Mouse (Mus musculus) urinary bladder, adult 18-20 months (tissue): ENCODE results near the gene Tmem125.
"Not testable (repeated sequence)": the region's sequence is repeated elsewhere in the genome, so short reads cannot be mapped to it uniquely, and the experiment has no call there.

ENCODE experiments used
- DNase-seq, 2 experiments: peaks; one replicate each; pipeline ENCODE4 v3.0.0; 2022; ENCODE audit warnings: low spot score in 2 of 2, mixed read lengths in 2 of 2

Gene Tmem125

DNA sequence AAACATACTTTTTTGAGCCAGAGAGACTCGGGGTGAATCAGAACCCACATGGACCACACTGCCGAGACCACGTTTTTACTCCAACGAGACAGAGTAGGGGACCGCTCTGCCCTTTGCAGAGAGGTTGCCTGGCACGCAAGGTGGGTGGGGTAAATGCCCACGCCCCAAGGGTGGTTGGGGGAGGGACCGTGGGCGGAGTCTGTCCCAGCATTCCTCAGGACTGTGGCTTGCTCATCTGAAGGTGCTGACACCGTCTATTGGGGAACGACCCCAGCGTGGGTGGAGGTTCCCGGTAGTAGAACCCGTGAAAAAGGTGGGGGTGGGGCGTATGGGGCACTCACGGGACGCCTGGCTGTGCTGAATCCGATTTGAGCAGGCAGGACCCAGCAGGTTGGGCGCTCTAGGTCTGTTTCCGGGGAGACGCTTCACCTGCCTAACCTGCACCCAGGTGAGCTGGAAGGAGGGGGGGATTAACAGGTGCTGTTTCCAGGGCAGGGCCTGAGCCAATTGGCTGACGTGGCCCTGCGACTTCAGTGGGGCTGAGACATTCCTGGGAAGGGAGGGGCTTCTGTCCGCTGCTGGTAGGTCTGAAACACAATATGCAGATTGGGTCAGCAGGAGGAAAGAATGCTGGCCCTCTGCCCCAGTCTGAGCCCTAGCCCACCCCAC is at the start of gene Tmem125:
TSS of gene Tmem125 (minus strand) at position 453 of the 669 bp plus-strand sequence.
- peak; percentile 77 to 79 for DNase-seq

DNA sequence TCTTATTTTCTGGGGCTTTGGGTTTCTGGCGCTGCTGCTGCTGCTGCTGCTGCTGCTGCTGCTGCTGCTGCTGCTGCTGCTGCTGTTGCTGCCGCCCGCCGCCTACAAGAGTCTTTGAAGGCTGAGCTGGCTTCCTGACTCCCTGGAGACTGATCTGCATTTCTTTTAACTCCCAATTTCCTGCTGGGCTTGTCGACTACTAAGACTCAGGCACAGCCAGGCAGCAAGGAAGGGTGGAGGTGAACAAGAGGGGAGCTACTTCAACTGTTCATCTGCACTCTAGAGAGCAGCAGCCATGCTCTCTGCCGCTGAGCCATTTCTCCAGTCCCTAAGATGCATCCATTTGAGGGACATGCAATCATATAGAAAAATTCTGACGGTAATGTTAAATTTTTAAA is 45.9 kb upstream of the Tmem125 start:
- DNase-seq = no peak

DNA sequence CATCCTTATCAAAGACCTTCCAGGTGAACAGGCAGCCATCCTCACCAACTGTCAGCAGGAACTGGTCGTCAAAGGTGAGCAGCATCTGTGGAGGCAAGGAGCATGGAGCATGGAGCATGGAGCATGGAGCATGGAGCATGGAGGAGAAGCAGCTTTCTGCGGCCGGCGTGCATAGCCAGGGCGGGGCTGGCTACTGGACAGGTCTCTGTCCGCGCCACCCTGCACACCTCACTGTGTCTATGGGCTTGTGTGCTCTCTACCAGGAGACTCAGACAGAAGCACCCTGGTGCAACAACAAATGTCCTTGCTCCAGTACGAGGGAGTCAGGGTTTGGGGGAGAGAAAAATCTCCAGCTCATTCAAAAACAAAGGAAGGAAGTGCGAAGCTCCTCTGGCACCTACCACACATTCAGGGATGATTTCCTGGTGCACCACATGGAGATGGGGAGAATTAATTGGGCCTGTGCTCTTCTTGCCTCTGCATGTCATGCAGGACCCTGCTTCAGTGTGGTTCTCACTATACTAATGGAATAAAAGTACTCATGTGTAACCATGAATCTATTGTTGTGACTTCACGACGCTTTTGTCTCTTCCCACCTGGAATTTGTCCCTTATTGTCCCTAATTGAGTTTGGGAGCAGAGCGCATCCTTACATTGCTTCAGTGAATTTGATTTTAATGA is 45.3 kb upstream of the Tmem125 start:
- no peak for DNase-seq

DNA sequence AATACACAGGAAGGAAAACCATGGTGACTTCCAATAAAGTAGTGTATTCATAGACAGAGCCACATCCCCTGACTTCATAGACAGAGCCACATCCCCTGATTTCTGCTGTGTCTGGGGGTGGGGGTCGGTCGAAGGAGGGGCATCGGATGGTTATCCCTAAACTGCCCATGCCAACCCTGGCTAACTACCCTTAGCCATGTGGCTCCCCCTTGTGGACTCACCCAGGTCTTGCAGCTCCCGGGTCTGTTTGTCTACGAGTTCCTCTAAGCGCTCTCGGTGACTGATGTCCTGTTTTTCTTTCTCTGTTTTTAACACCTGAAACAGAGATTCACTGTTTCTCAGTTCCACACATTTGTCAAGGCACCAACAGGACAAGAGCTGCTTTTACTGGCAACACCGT is 38.8 kb upstream of the Tmem125 start:
- no peak for DNase-seq

DNA sequence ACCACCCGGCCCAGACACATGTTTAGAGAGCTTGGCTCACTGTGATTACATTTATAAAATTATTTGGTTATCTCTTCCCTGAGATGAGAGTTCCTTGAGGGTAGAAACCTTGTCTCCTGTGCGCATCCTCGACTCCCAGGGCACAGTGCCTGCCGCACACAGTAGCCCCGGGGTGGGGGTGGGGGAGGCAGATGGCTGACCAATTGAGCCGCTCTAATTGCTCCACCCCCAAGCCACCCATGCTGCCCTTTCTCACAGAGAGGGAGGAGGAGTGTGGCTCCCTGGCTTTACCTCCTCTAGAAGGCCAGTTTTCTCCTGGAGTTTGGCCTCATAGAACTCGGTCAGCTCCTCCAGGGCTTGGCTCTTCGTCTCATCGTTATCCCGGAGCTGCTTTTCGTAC is 37.7 kb upstream of the Tmem125 start:
- DNase-seq = no peak

DNA sequence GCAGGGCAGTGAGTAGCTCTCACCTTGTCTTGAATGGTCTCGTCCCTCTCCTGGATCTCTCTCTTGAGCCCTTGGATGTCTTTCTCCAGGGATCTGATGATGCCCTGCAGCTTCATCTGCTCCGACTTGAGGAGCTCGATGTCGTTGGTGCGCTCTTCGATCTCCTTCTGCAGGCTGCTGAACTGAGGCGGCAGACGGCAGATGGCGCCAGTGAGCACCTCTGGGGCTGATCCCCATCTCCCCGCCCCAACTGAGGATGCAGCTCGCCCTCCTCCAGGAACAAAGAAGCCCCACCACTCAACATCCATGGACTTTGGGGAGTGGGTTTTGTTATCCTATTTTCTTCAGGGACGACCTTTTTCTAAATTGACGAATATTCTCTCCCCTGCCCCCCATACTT is 35.5 kb upstream of the Tmem125 start:
- peak in 1 of 2 experiments; percentile 35 for DNase-seq

DNA sequence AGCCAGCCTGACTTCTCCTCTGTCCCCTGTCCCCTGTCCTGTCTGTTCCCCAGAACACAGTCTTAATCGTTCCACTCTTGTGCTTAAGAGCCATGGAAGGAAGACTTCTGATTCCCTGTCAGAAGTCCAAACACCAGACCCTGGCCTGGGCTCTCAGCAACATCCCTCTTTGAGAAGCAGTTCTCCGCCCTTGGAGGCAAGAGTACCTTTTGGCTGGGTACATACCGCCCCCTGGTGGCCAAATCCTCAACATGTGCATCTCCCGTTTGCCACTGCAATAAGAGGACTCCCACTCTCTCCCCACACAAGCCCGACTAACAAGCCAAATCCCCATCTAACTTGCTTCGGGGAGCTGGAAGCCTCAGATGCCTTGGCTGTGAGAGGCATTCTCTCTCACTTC is 32.3 kb upstream of the Tmem125 start:
- DNase-seq = peak; percentile 59 to 78

DNA sequence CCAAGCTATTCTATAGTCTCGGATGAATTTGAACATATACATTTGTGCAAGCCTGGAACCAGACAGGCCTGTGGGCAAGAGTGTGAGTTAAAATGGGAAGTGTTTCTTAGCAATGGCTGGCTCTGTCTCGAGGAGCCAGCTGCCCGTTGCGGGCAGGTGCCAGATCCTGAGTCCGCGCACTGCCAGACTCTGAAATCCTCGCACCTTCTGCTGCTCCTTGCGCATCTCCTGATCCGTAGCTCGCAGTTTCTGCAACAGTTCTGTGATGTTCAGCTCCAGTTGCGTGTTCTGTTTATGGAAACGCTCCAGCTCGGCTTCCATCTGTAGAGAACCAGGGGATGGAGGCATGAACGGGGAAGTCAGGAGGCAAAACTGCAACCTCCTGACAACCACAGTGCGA is 27.6 kb upstream of the Tmem125 start:
- DNase-seq = no peak

DNA sequence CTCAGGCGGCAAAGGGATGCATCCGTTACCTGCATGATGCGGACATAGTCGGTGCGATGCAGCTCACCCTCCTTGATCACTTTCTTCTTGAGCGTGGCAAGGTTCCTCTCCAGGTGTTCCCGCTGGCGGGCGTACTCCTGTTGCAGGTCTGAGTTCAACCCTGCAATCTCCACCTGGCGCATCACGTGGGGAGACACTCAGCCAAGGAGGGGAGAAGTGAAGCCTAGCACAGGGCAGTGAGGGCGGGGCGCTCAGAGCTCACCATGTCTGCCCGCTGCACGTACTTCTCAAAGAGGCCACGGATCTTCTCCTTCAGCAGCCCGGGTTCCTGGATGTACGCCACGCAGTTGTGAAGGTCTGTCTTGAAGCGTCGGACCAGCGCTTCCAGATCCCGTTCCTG is 25.5 kb upstream of the Tmem125 start:
- no peak for DNase-seq

DNA sequence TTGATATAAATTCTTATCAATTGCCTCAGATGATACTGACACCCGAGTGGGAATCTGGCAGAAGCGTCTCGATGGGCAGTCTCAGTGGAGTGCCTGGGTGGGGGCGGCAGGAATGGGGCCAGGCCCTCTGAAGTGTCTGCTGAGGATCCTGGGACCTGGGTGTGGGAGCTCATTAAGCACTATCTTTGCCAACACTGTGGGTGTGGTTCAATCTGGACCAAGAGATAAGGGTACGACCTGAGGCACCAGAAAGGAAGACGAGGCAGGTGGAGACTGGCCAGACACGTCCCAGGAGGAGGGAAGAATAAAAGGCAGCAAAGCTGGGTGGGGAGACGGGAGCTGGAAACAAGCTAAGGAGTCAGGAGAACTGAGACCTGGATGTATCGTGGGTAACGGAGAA is 24.9 kb upstream of the Tmem125 start:
- DNase-seq = no peak

DNA sequence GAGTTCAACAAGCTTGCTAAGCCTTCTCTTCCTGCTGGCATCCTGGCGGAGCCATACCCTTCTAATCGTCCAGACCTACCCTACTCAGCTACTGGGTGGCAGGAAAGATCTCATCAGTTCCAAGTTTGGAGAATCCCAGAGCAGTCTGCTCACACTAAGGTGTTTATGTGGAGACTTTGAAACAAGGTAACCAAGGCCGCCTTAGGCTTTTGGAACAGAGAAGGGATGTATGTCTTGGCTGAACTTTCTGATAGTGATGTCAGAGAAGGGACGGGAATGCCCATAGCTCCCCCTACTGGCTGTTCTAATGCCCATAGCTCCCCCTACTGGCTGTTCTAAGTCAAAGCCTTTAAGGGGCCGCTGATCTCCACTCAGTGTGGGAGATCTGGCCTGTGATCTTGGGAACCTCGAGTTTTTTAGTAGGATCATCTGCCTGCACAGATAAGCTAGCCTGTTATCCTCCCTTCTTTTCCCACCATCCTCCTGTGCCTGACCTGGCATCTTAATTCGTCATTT is 22.4 kb upstream of the Tmem125 start:
- peak in 1 of 2 experiments; percentile 45 for DNase-seq

DNA sequence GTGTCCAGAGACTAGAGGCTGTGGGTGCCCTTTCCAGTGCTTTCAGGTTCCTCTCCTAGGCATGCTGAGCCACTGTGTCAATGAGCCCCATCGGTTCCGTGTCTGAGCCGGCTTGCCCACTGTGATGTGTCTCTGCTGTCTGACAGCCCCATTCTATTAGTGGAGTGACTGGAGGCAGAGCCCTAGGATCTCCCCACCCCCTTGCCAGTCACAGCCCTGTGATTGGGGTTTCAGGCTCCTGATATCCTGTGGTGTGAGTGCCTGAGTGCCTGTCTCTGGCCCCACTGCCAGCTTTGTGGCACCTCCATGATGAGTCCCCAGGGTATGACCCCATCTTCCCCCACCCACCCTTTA is 21.1 kb upstream of the Tmem125 start:
- no peak for DNase-seq

DNA sequence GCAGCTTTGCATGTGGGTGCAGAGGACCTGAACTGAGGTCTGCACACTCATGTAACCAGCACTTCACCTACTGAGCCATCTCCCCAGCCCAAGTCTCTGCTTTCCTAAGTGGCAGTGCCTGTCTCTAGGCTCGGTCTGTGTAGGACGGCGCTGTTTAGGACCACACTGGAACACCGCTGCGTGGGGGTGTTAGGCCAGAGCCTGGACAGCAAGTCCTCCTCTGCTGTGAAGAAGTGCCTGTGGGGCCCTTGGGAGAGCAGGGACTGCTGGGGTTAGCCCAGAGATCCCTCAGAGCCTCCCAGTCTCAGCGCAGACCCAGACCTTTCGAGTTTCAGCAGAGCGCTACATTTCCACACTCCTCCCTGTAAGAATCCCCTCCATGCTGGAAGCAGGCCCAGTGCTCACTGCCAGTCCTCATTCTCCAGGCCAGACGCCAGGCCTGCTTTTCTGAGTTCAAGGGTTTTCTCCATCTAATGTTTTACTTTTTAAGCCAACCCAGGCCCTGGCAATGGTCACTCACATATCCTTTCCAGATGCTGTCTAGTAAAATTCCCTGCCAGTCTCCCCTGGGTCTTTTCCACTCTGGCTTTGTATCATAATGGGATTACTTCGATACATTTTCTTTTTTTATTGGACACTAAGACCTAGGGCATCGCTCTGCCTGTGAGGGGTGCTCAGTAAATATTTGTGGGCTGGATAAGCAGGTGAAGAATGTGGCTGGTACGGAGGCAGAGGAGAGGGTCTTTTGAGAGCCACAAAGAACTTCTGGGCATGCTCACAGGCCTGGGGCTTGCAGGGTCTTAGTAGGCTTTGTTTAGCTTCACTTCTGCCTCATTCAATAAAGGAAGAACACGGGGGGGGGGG is 20.4 kb upstream of the Tmem125 start:
- DNase-seq = no peak

DNA sequence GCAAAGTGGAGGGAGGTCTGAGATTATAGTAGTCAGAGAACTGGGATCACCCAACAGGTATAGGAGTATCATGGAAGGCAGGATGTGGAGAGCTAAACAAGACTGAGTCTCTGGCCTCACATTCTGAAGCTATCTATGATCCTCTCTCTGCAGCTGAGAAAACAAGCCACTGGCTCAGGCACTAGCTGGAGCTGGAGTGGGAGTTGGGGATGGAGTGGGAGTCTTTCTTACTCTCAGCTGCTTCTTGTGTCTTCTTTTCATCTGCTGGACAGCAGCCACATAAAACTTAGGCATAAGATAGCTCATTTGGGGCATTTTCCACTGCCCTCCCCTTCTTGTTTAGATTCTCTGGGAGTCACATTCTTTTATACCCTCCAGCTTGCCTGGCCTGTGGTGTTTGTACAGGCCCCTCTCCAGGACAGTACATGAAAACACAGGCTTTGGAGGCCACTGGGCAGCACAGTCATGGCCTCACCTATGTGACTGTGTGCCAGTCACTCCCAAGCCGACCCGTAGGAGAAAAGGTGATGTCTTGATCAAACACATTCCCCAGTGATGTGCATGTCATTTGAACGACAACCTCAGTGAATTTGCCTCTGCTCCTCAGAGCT is 9.3 kb upstream of the Tmem125 start:
- DNase-seq = no peak

DNA sequence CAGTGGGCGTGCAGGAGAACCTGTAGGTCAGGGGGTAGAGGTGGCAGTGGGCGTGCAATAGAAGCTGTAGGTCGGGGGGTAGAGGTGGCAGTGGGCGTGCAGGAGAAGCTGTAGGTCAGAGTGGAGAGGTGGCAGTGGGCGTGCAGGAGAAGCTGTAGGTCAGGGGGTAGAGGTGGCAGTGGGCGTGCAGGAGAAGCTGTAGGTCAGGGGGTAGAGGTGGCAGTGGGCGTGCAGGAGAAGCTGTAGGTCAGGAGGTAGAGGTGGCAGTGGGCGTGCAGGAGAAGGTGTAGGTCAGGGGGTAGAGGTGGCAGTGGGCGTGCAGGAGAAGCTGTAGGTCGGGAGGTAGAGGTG is 4.3 kb upstream of the Tmem125 start:
- not testable (repeated sequence) for DNase-seq

DNA sequence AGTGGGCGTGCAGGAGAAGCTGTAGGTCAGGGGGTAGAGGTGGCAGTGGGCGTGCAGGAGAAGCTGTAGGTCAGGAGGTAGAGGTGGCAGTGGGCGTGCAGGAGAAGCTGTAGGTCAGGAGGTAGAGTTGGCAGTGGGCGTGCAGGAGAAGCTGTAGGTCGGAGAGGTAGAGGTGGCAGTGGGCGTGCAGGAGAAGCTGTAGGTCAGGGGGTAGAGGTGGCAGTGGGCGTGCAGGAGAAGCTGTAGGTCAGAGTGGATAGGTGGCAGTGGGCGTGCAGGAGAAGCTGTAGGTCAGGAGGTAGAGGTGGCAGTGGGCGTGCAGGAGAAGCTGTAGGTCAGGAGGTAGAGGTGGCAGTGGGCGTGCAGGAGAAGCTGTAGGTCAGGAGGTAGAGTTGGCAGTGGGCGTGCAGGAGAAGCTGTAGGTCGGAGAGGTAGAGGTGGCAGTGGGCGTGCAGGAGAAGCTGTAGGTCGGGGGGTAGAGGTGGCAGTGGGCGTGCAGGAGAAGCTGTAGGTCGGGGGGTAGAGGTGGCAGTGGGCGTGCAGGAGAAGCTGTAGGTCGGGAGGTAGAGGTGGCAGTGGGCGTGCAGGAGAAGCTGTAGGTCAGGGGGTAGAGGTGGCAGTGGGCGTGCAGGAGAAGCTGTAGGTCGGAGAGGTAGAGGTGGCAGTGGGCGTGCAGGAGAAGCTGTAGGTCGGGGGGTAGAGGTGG is 3.7 kb upstream of the Tmem125 start:
- DNase-seq = peak; percentile 66 to 86

DNA sequence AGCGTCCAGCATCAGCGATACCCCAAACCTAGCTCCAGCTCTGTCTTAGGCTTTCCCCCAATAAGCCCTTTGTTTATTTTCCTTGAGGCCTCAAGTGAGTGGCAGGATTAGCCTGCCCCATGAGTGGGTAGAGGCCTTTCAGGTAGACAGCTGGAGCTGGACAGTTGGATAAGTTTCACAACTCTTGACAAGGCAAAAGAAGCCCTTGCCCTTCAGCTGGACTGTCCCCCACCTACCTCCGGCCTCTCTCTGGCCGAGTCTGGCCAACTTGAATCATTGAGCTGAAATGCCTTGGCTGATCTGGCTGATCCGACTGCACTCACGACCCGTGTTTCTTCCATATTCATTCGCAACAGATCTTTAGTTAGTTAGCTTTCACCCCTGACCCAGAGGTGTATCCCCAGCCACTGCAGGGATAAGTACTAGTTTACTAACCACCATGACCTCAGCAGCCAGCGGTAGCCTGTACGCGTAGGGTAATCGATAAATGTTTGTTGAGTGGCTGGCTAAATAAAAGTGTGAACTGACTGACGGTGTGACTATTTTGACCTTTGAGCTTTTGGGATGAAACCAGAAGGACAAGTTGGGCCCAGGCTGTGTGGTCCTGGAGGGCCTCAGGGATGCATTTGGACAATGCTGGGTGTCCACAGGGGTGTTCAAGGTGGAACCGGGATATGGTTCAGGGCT is 740 bp upstream of the Tmem125 start:
- DNase-seq = no peak

DNA sequence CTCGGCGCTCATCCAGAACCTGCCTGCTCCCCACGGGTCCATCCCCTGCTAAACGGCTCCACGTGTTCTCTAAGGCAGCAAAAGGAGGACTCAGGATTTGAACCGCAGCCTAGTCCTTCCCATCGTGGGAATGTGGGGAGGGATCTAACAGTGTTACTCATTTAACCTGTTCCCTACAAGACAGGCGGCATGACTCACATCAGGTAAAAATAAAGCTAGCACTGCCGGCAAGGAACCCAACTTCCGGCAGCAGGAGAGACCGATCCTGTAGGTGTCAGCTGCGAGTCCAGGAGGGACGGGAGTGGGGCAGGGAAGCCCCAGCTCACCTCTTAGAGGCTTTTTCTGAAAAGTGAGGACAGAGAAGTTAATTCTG is 700 bp downstream of the Tmem125 start:
- peak in 1 of 2 experiments; percentile 66 for DNase-seq

DNA sequence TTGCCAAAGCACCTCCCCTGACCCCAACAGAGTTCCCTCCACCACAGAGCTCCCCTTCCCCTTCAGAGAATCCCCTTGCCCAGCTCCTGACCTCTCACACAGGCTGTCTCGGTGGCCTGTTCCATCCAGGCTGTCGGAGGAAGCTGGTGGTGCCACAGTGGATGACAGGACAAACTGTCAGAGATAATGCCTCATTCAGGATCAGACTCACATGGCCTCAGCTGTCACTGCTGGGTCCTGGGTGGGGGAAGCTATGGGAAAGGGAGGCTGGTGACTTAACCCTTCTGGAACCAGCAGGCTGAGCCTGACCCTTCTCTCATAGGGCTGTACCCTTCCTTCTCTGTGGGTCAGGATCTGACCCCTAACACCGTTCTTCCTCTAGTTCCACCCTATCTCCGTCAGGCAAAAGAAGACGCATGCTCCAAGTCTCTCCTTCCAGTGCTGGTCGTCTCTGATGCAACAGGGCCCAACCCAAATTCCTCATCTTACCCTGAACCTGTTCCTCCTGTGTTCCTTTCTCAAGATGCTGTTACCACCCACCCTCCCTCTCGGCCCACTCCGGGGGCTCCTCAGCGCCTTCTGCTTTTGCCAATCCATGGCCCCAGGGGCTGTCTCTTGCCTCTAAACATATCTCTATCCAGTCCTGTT is 1.2 kb downstream of the Tmem125 start:
- peak in 1 of 2 experiments; percentile 12 for DNase-seq

DNA sequence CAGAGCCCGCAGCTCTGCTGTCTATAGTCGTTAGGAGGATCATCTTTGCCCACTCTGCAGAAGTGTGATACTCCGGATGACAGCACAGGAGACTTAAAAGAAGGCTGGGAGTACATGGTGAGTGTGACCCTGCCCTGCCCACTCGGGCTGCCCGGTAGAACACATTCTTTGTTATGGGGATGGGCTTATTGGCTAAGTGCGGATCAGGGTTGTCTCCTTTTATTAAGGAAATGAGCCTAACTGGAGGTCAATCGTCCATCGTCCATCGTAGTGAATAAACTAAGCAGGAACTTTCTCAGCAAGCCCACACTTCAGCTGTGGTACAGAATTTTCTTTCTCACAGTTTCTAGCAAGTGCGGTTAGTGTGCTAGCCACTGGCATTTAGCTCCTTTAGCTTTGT is 3.9 kb downstream of the Tmem125 start:
- no peak for DNase-seq
